Mouse (Mus musculus) heart, embryonic 11.5 days (tissue): Measurements from ENCODE around the gene Gm20388. TPM values are rescaled to one million over a fixed set of nuclear protein-coding genes. Genes with fewer than 3 reads are reported as not detected.
"Not testable (repeated sequence)": the region's sequence is repeated elsewhere in the genome, so short reads cannot be mapped to it uniquely, and the experiment has no call there.

ENCODE experiments used
- ATAC-seq: fragments of 200-750 bp; cut with Nextera tagmentation; replicated peaks from 2 replicates; pipeline ENCODE4 v1.8.0; 2017; ENCODE audit warnings: moderate library complexity; ENCODE audit not compliant: insufficient number of reproducible peaks, low FRiP score, low TSS enrichment
- H3K27ac ChIP-seq: fragments of 300-500 bp; sonication (generic); 2 replicates; pipeline ENCODE4 v1.5.1; 2014; ENCODE audit warnings: mild to moderate bottlenecking, low read depth, low read length
- H3K27me3 ChIP-seq: fragments of 300-500 bp; sonication (generic); 2 replicates; pipeline ENCODE4 v1.6.1; 2014; ENCODE audit warnings: mild to moderate bottlenecking, low read length, mixed read lengths; ENCODE audit not compliant: control insufficient read depth, insufficient read depth
- H3K36me3 ChIP-seq: fragments of 300-500 bp; sonication (generic); 2 replicates; pipeline ENCODE4 v1.6.1; 2014; ENCODE audit warnings: mild to moderate bottlenecking, low read length, moderate library complexity, mixed read lengths; ENCODE audit not compliant: control insufficient read depth, insufficient read depth
- H3K4me1 ChIP-seq: fragments of 300-500 bp; sonication (generic); 2 replicates; pipeline ENCODE4 v1.6.1; 2014; ENCODE audit warnings: low read length; ENCODE audit not compliant: control insufficient read depth, insufficient read depth
- H3K4me2 ChIP-seq: fragments of 300-500 bp; sonication (generic); 2 replicates; pipeline ENCODE4 v1.6.1; 2014; ENCODE audit warnings: mild to moderate bottlenecking, moderate library complexity
- H3K4me3 ChIP-seq: fragments of 300-500 bp; sonication (generic); 2 replicates; pipeline ENCODE4 v1.5.1; 2014; ENCODE audit warnings: low read depth, low read length
- H3K9ac ChIP-seq: fragments of 300-500 bp; sonication (generic); 2 replicates; pipeline ENCODE4 v1.6.1; 2014; ENCODE audit warnings: mild to moderate bottlenecking, low read depth, low read length, moderate library complexity
- H3K9me3 ChIP-seq: fragments of 300-500 bp; sonication (generic); replicated peaks from 2 replicates; pipeline ENCODE4 v1.6.1; 2016; ENCODE audit warnings: low read length; ENCODE audit not compliant: control insufficient read depth
- WGBS: fragments of 180-500 bp; shearing (Covaris S2); extraction: QIAGEN DNeasy Blood & Tissue Kit; methylation state at CpG from one replicate; pipeline ENCODE4 v1.1.7; 2014; ENCODE audit not compliant: insufficient replicate concordance; 5-methylcytosine and 5-hydroxymethylcytosine counted together
- polyA plus RNA-seq: library from polyadenylated mRNA; unstranded; fragments of >200 nt; fragmentation: Nextera tagmentation; extraction: Ambion mirVana; gene quantifications from 2 replicates; pipeline ENCODE4 v1.2.1, GENCODE M21; 2014

The Gm20388 gene
- polyA plus RNA-seq, 1 experiment from 2014 or later: 6.4 TPM

GRCm38 (mm10) chr8:123220917-123221316 lies 3310.3 kb downstream of the Gm20388 start:
- Histone ChIP-seq H3K9ac (no peak overlapping the region), H3K4me1 (peaks cover 8% of the 10 kb centered on the region), H3K27me3 (no peaks in the 10 kb centered on the region), H3K36me3 (no peaks in the 10 kb centered on the region), H3K4me2 (no peak overlapping the region), H3K27ac (no peak overlapping the region), H3K4me3 (no peak overlapping the region), H3K9me3 (no peaks in the 10 kb centered on the region)
- ATAC-seq: no peak
- WGBS: 79% methylated on average over 1 of the region's 1 CpGs

DNA sequence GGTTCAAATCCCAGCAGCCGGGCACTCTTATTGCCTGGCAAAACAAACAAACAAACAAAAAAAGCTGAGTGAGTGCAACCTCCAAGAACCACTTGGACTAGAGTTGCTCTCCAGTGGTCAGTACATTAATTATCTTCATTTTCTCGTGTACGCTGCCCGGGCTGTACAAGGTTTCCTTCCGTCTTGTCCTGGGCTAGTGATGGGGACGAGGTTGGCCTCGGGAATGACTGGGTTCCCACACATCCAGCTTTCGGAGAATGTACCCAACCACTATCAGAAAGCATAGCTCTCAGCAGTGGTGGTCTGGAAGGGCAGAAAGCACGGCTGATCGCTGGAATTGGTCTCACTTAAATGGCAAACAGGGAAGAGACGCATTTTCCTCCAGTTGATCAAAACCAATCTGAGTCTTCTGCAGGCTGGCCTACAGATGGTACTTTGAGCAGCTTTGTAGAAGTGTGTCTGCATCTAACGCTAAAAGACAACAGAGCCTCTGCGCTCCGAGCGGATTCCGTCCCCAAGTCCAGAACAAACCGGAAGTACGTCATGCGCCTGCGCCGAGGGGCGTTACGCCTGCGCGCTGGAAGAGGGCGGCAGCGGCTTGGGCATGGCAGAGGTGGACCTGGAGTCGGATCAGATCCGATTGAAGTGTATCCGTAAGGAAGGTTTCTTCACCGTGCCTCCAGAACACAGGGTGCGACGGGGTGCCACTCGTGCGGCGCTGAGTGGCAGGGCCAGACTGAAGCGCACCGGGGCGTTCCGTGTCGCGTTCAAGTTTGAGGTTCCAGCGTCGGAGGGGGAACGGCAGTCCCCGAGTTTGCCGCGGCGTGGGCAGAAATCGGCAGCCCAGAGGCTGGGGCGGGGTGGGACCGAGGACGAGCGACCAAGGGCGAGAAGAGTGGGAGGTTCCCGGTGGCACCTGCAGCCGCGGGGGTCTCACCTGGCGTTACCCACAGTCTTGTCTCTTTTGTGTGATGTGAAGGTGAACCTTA lies 3313.9 kb downstream of the Gm20388 start, which contains the start of gene Cdk10:
Gene Cdk10 (plus strand): TSS at position 565 of the 989 bp plus-strand sequence.
- Histone ChIP-seq H3K36me3 (0 out of 2 replicates have a peak, but pooled peaks cover 3% of the 10 kb centered on the region), H3K27ac (peak within 1 kb of the TSS; percentile 73), H3K27me3 (no peaks in the 10 kb centered on the region), H3K4me2 (peak within 1 kb of the TSS; percentile 98), H3K4me1 (peaks cover 8% of the 10 kb centered on the region), H3K9ac (peak within 1 kb of the TSS; percentile 90), H3K4me3 (peak within 1 kb of the TSS; percentile 84), H3K9me3 (no peaks in the 10 kb centered on the region)
- ATAC-seq: peak; percentile 83
- WGBS: 3% methylated on average over 59 of the region's 59 CpGs

GRCm38 (mm10) chr8:123228416-123228815 lies 3317.8 kb downstream of the Gm20388 start:
- Histone ChIP-seq H3K4me3 (no peak overlapping the region), H3K4me1 (peaks cover 8% of the 10 kb centered on the region), H3K4me2 (no peak overlapping the region), H3K36me3 (0 out of 2 replicates have a peak, but pooled peaks cover 3% of the 10 kb centered on the region), H3K9me3 (no peaks in the 10 kb centered on the region), H3K27ac (no peak overlapping the region), H3K9ac (no peak overlapping the region), H3K27me3 (peaks cover 7% of the 10 kb centered on the region)
- no peak for ATAC-seq
- 95% methylated on average over 1 of the region's 1 CpGs for WGBS

DNA sequence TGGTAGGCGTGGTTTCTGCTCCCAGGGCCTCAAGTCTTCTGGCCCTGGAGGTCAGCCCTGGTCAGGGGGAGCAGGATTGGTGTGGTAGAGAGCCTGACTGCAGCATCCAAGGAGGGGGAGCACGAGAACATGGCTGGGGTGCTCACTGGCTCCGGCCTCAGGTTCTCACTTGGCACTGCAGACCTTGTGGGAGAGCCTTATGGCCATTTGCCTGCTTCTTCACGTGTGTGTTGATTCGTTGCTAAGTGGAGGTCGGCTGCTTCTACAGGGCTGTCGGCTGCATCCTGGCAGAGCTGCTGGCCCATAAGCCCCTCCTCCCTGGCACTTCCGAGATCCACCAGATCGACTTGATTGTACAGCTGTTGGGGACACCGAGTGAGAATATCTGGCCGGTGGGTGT lies 3319.7 kb downstream of the Gm20388 start:
- not testable (repeated sequence) for H3K4me3 ChIP-seq, H3K9ac ChIP-seq, ATAC-seq, H3K4me1 ChIP-seq, H3K36me3 ChIP-seq, H3K27ac ChIP-seq, H3K4me2 ChIP-seq, H3K9me3 ChIP-seq
- 75% methylated on average over 9 of the region's 11 CpGs for WGBS
- peaks cover 23% of the 10 kb centered on the region for H3K27me3 ChIP-seq

- H3K4me1 ChIP-seq: peaks cover 7% of the 10 kb centered on the region; the same call in 1 of the 2 replicates
- no peak overlapping the region for H3K9ac ChIP-seq
- H3K4me2 ChIP-seq: no peak overlapping the region
- no peak overlapping the region for H3K4me3 ChIP-seq
- H3K27ac ChIP-seq: no peak overlapping the region
- ATAC-seq: no peak
- WGBS: 58% methylated on average over 5 of the region's 5 CpGs
- H3K9me3 ChIP-seq: no peaks in the 10 kb centered on the region
- H3K36me3 ChIP-seq: 0 out of 2 replicates have a peak, but pooled peaks cover 3% of the 10 kb centered on the region
- peaks cover 30% of the 10 kb centered on the region for H3K27me3 ChIP-seq
Observed at GRCm38 (mm10) chr8:123231742-123232141, 3321.1 kb downstream of the Gm20388 start.

DNA sequence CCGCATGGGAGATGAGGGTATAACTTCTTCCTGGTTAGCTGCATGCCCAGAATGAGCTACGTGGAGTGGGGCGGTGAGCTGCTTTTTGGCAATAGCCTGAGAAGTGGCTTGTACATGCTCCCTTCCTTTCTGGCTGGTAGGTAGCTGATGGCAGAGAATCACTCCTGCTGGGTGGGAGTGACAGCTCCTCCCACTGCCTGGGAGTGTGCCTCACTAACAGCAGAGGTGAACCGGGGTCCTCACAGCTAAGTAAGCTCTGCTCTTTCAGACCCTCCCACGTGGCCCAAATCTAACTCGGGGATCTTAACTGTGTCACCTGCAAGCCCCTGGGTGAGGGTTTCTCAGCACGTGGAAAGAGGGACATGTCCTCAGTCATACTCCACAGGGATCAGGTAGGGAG lies 3321.9 kb downstream of the Gm20388 start:
- Histone ChIP-seq H3K4me3 (no peak overlapping the region), H3K27me3 (peaks cover 31% of the 10 kb centered on the region), H3K36me3 (0 out of 2 replicates have a peak, but pooled peaks cover 3% of the 10 kb centered on the region), H3K27ac (no peak overlapping the region), H3K9ac (no peak overlapping the region), H3K4me1 (peaks cover 7% of the 10 kb centered on the region; the same call in 1 of the 2 replicates), H3K4me2 (no peak overlapping the region), H3K9me3 (no peaks in the 10 kb centered on the region)
- 36% methylated on average over 7 of the region's 7 CpGs for WGBS
- ATAC-seq: no peak

GRCm38 (mm10) chr8:123233300-123233699 lies 3322.7 kb downstream of the Gm20388 start:
- H3K9ac ChIP-seq: no peak overlapping the region
- no peaks in the 10 kb centered on the region for H3K9me3 ChIP-seq
- whole genome bisulfite sequencing: 52% methylated on average over 13 of the region's 13 CpGs

GRCm38 (mm10) chr8:123233760-123234159 lies 3323.1 kb downstream of the Gm20388 start:
- 0 out of 2 replicates have a peak, but pooled peaks cover 3% of the 10 kb centered on the region for H3K36me3 ChIP-seq
- WGBS: 78% methylated on average over 11 of the region's 11 CpGs
- no peak overlapping the region for H3K27ac ChIP-seq
- peaks cover 31% of the 10 kb centered on the region for H3K27me3 ChIP-seq
- H3K4me2 ChIP-seq: no peak overlapping the region
- no peak overlapping the region for H3K4me3 ChIP-seq
- no peaks in the 10 kb centered on the region for H3K9me3 ChIP-seq
- ATAC-seq: no peak
- H3K4me1 ChIP-seq: peaks cover 7% of the 10 kb centered on the region; the same call in 1 of the 2 replicates
- H3K9ac ChIP-seq: no peak overlapping the region

More at GRCm38 (mm10) chr8:123233300-123233699, 3322.7 kb downstream of the Gm20388 start:
- no peak for ATAC-seq
- Histone ChIP-seq H3K4me1 (peaks cover 7% of the 10 kb centered on the region; the same call in 1 of the 2 replicates), H3K27me3 (peaks cover 31% of the 10 kb centered on the region), H3K4me2 (no peak overlapping the region), H3K4me3 (no peak overlapping the region), H3K27ac (no peak overlapping the region), H3K36me3 (0 out of 2 replicates have a peak, but pooled peaks cover 3% of the 10 kb centered on the region)
